Mouse (Mus musculus) lung, adult 2 months (tissue): ENCODE data around the gene Pde4b.

Source experiments
- CTCF ChIP-seq: fragments of 200-500 bp; IDR thresholded peaks from 2 replicates; pipeline ENCODE4 v1.5.1; 2011; ENCODE audit warnings: mild to moderate bottlenecking, low read length, control low read depth; ENCODE audit not compliant: insufficient read depth
- POLR2A ChIP-seq: fragments of 200-500 bp; IDR thresholded peaks from 2 replicates; pipeline ENCODE4 v1.6.1; 2011; ENCODE audit warnings: low read depth, mild to moderate bottlenecking, control low read depth, low read length, borderline replicate concordance; ENCODE audit errors: extremely low read depth

GRCm38 (mm10) chr4:102440119-102440481, 352.8 kb downstream of the Pde4b start:
- no peak for TF ChIP-seq CTCF
- no peak for TF ChIP-seq POLR2A
